Mouse (Mus musculus) small intestine, adult 2 months (tissue): ENCODE measurements at regions not wholly inside any gene's neighbourhood (a gene's known extent, or its start where the extent isn't known, plus 50 kb on each side); places are given as distances from the start of the nearest gene placed in this dataset.

Experiments used
- CTCF ChIP-seq: fragments of 200-500 bp; IDR thresholded peaks from 2 replicates; pipeline ENCODE4 v1.5.1; 2012; ENCODE audit warnings: low read depth, mild to moderate bottlenecking, control low read depth, inconsistent platforms, low read length, moderate library complexity, mixed read lengths; ENCODE audit not compliant: insufficient replicate concordance, insufficient read length; ENCODE audit errors: extremely low read depth
- POLR2A ChIP-seq: fragments of 200-500 bp; IDR thresholded peaks from 2 replicates; pipeline ENCODE4 v1.6.1; 2012; ENCODE audit warnings: low read depth, mild to moderate bottlenecking, control low read depth, inconsistent platforms, low read length, moderate library complexity

GRCm38 (mm10) chr3:51024655-51025054 is 199.6 kb upstream of the Noct start:
- TF ChIP-seq CTCF (no peak), POLR2A (no peak)
